Mouse (Mus musculus) heart, adult 2 months (tissue): ENCODE measurements at regions not wholly inside any gene's neighbourhood (a gene's known extent, or its start where the extent isn't known, plus 50 kb on each side); places are given as distances from the start of the nearest gene placed in this dataset.
A peak's percentile ranks its signal among the peaks of the same experiment; 100 is the strongest.

Experiments
- DNase-seq, 2 experiments: peaks; one replicate each; pipeline ENCODE4 v3.0.0; 2021
- H3K27ac ChIP-seq: fragments of 200-600 bp; 2 replicates; pipeline ENCODE4 v1.8.1; 2022
- H3K27me3 ChIP-seq: fragments of 200-500 bp; 2 replicates; pipeline ENCODE4 v1.6.1; 2012; ENCODE audit warnings: mild to moderate bottlenecking, low read length, inconsistent platforms, mixed read lengths; ENCODE audit not compliant: control insufficient read depth, insufficient read depth
- H3K36me3 ChIP-seq: fragments of 200-500 bp; 2 replicates; pipeline ENCODE4 v1.6.1; 2012; ENCODE audit warnings: low read length, inconsistent platforms; ENCODE audit not compliant: control insufficient read depth, insufficient read depth
- H3K4me1 ChIP-seq: fragments of 200-500 bp; 2 replicates; pipeline ENCODE4 v1.6.1; 2011; ENCODE audit warnings: low read length; ENCODE audit not compliant: control insufficient read depth, insufficient read depth
- H3K4me3 ChIP-seq: fragments of 200-600 bp; 2 replicates; pipeline ENCODE4 v1.8.1; 2022
- H3K79me2 ChIP-seq: fragments of 200-500 bp; replicated peaks from 2 replicates; pipeline ENCODE4 v1.6.1; 2012; ENCODE audit warnings: mild to moderate bottlenecking, inconsistent platforms, low read length, moderate library complexity, mixed read lengths; ENCODE audit not compliant: control insufficient read depth, insufficient read depth
- H3K9ac ChIP-seq: fragments of 200-500 bp; 2 replicates; pipeline ENCODE4 v1.6.1; 2012; ENCODE audit warnings: low read depth, mild to moderate bottlenecking, control low read depth, inconsistent platforms, low read length, mixed read lengths
- CTCF ChIP-seq: fragments of 200-600 bp; IDR thresholded peaks from 2 replicates; pipeline ENCODE4 v1.8.1; 2022; ENCODE audit warnings: antibody characterized with exemption, mild to moderate bottlenecking, moderate library complexity
- EP300 ChIP-seq: fragments of 200-500 bp; IDR thresholded peaks from 2 replicates; pipeline ENCODE4 v1.6.1; 2011; ENCODE audit warnings: low read depth, low read length, control low read depth; ENCODE audit not compliant: insufficient read depth
- POLR2A ChIP-seq: fragments of 200-500 bp; IDR thresholded peaks from 2 replicates; pipeline ENCODE4 v1.6.1; 2011; ENCODE audit warnings: mild to moderate bottlenecking, low read depth, low read length, control low read depth; ENCODE audit not compliant: insufficient read depth
- WGBS: fragments of 180-500 bp; shearing (Covaris S2); methylation state at CpG from one replicate; pipeline ENCODE4 v1.1.7; 2018; 5-methylcytosine and 5-hydroxymethylcytosine counted together
- intact Hi-C: fragments of 180-260 bp; cut with DNase I; formaldehyde crosslinking; loops from one replicate; pipeline ENCODE4 v1.15.1; 2025

- Histone ChIP-seq H3K79me2 (no peaks in the 10 kb centered on the region), H3K4me1 (no peaks in the 10 kb centered on the region), H3K27me3 (no peaks in the 10 kb centered on the region), H3K4me3 (no peak overlapping the region), H3K27ac (no peak overlapping the region), H3K36me3 (no peaks in the 10 kb centered on the region), H3K9ac (no peak overlapping the region)
- intact Hi-C loops = loop anchor here (1.0 to 10.0 kb wide), 3 partner anchors 307 to 1116 kb away; no protein-coding TSS in a partner anchor
- 37% methylated on average over 6 of the region's 6 CpGs for WGBS
- TF ChIP-seq CTCF (no peak), POLR2A (no peak), EP300 (no peak)
- no peak for DNase-seq
These were observed 225.4 kb downstream of the Rnf144b start for GRCm38 (mm10) chr13:47347835-47348234.

GRCm38 (mm10) chr13:47348517-47349145, 226.2 kb downstream of the Rnf144b start:
- Histone ChIP-seq H3K27me3 (no peaks in the 10 kb centered on the region), H3K9ac (no peak overlapping the region), H3K27ac (no peak overlapping the region), H3K79me2 (no peaks in the 10 kb centered on the region), H3K4me3 (no peak overlapping the region), H3K36me3 (no peaks in the 10 kb centered on the region), H3K4me1 (no peaks in the 10 kb centered on the region)
- TF ChIP-seq CTCF (peak; percentile 88), EP300 (0 out of 2 replicates have a peak, but pooled peaks have one; percentile 34), POLR2A (no peak)
- WGBS = 36% methylated on average over 17 of the region's 17 CpGs
- intact Hi-C loops = loop anchor here (1.0 to 10.0 kb wide), 3 partner anchors 306 to 1116 kb away; no protein-coding TSS in a partner anchor
- peak; percentile 57 to 78 for DNase-seq

GRCm38 (mm10) chr13:47354446-47354845, 232.0 kb downstream of the Rnf144b start:
- no peak for DNase-seq
- no peak overlapping the region for H3K9ac ChIP-seq
- WGBS = 68% methylated on average over 12 of the region's 12 CpGs
- TF ChIP-seq CTCF = no peak
- no peak for TF ChIP-seq POLR2A
- no peak for TF ChIP-seq EP300
- H3K79me2 ChIP-seq = no peaks in the 10 kb centered on the region
- no peak overlapping the region for H3K4me3 ChIP-seq
- no peaks in the 10 kb centered on the region for H3K36me3 ChIP-seq
- H3K27ac ChIP-seq = no peak overlapping the region
- H3K4me1 ChIP-seq = no peaks in the 10 kb centered on the region
- intact Hi-C loops = no loop called here
- H3K27me3 ChIP-seq = no peaks in the 10 kb centered on the region

GRCm38 (mm10) chr13:47355169-47355568, 232.7 kb downstream of the Rnf144b start:
- Histone ChIP-seq H3K27ac (no peak overlapping the region), H3K79me2 (no peaks in the 10 kb centered on the region), H3K4me3 (no peak overlapping the region), H3K9ac (no peak overlapping the region), H3K27me3 (no peaks in the 10 kb centered on the region), H3K4me1 (no peaks in the 10 kb centered on the region), H3K36me3 (no peaks in the 10 kb centered on the region)
- TF ChIP-seq POLR2A = no peak
- no peak for TF ChIP-seq CTCF
- no peak for TF ChIP-seq EP300
- WGBS = 49% methylated on average over 5 of the region's 5 CpGs
- no peak for DNase-seq
- intact Hi-C loops = no loop called here

GRCm38 (mm10) chr13:47358986-47359385, 236.5 kb downstream of the Rnf144b start:
- TF ChIP-seq EP300 (no peak), CTCF (no peak), POLR2A (no peak)
- no peak overlapping the region for H3K27ac ChIP-seq
- H3K4me3 ChIP-seq = no peak overlapping the region
- intact Hi-C loops = no loop called here
- no peak for DNase-seq
- no peak overlapping the region for H3K9ac ChIP-seq
- 69% methylated on average over 9 of the region's 9 CpGs for WGBS
- no peaks in the 10 kb centered on the region for H3K27me3 ChIP-seq
- no peaks in the 10 kb centered on the region for H3K4me1 ChIP-seq
- H3K36me3 ChIP-seq = no peaks in the 10 kb centered on the region
- H3K79me2 ChIP-seq = no peaks in the 10 kb centered on the region

- no peak overlapping the region for H3K27ac ChIP-seq
- no peaks in the 10 kb centered on the region; the same call in 1 of the 2 replicates for H3K4me1 ChIP-seq
- WGBS = 74% methylated on average over 7 of the region's 7 CpGs
- no peak for DNase-seq
- intact Hi-C loops = no loop called here
- no peaks in the 10 kb centered on the region for H3K27me3 ChIP-seq
- no peak overlapping the region for H3K9ac ChIP-seq
- no peaks in the 10 kb centered on the region for H3K36me3 ChIP-seq
- no peak overlapping the region for H3K4me3 ChIP-seq
- TF ChIP-seq CTCF (no peak), POLR2A (no peak)
- H3K79me2 ChIP-seq = no peaks in the 10 kb centered on the region
These were observed 243.3 kb downstream of the Rnf144b start for GRCm38 (mm10) chr13:47365776-47366175.
